Mouse (Mus musculus): ENCODE results near the gene Creb3l1. TPM values are rescaled to one million over a fixed set of nuclear protein-coding genes. Genes with fewer than 3 reads are reported as not detected.
A peak's percentile ranks its signal among the peaks of the same experiment; 100 is the strongest.

The Creb3l1 gene
- polyA plus RNA-seq, 1 experiment from 2014 or later = 0.63 TPM

GRCm38 (mm10) chr2:92058469-92058868, 34.2 kb upstream of the Creb3l1 start:
- Histone ChIP-seq H3K27me3 (ENCODE audit: insufficient read depth, low read length) (peaks cover 40% of the 10 kb centered on the region), H3K4me3 (ENCODE audit: low read depth, low read length) (peak overlapping the region; percentile 56), H3K27ac (ENCODE audit: low read depth) (no peak overlapping the region), H3K4me2 (ENCODE audit: low read depth, low read length) (peak overlapping the region; percentile 88), H3K36me3 (replicated peaks; ENCODE audit: insufficient read depth, low read length) (no peaks in the 10 kb centered on the region), H3K9me3 (ENCODE audit: low read length) (no peaks in the 10 kb centered on the region), H3K4me1 (ENCODE audit: insufficient read depth) (peaks cover 26% of the 10 kb centered on the region), H3K9ac (replicated peaks) (no peak overlapping the region)
- WGBS (ENCODE audit: insufficient replicate concordance) = under 1% methylated on average over 29 of the region's 29 CpGs
- peak; percentile 89 for DNase-seq
- TF ChIP-seq CTCF (IDR thresholded peaks at IDR 0.05; ENCODE audit: low read depth) = peak; percentile 95
- no peak for TF ChIP-seq EP300 (IDR thresholded peaks at IDR 0.05; ENCODE audit: low read depth)
- peak; percentile 55 for ATAC-seq

GRCm38 (mm10) chr2:92056760-92057159, 32.5 kb upstream of the Creb3l1 start:
- Histone ChIP-seq H3K36me3 (replicated peaks; ENCODE audit: insufficient read depth, low read length) (no peaks in the 10 kb centered on the region), H3K9me3 (ENCODE audit: low read length) (no peaks in the 10 kb centered on the region), H3K27ac (ENCODE audit: low read depth) (no peak overlapping the region), H3K9ac (replicated peaks) (no peak overlapping the region), H3K27me3 (ENCODE audit: insufficient read depth, low read length) (peaks cover 40% of the 10 kb centered on the region), H3K4me1 (ENCODE audit: insufficient read depth) (peaks cover 26% of the 10 kb centered on the region), H3K4me2 (ENCODE audit: low read depth, low read length) (no peak overlapping the region), H3K4me3 (ENCODE audit: low read depth, low read length) (no peak overlapping the region)
- DNase-seq (no peak), ATAC-seq (no peak)
- 86% methylated on average over 13 of the region's 13 CpGs for WGBS (ENCODE audit: insufficient replicate concordance)
- TF ChIP-seq CTCF (IDR thresholded peaks at IDR 0.05; ENCODE audit: low read depth) = no peak
- TF ChIP-seq EP300 (IDR thresholded peaks at IDR 0.05; ENCODE audit: low read depth) = no peak

DNA sequence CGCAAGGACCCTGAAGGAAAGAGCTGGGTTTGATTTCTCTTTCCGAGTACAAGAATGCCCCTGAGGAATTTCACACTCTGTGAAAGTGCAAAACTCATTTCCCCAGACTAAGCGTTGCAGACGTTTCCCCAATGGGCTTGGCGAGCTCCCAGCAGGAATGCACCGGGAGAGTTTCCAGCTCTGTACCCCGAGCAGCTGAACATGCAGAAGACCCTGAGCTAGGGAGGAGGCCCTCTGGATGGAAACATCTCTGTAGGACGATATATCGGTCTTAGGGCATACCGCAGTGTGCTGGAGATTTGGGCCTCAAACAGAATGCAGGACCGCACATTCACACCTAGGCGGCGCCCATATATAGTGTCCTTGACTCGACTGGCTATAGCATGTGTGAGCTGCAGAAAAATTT, 31.5 kb upstream of the Creb3l1 start:
- TF ChIP-seq EP300 (IDR thresholded peaks at IDR 0.05; ENCODE audit: low read depth) = no peak
- TF ChIP-seq CTCF (IDR thresholded peaks at IDR 0.05; ENCODE audit: low read depth) = peak; percentile 61
- Histone ChIP-seq H3K36me3 (replicated peaks; ENCODE audit: insufficient read depth, low read length) (no peaks in the 10 kb centered on the region), H3K9me3 (ENCODE audit: low read length) (no peaks in the 10 kb centered on the region), H3K9ac (replicated peaks) (peak overlapping the region; percentile 41), H3K4me1 (ENCODE audit: insufficient read depth) (peaks cover 26% of the 10 kb centered on the region), H3K27me3 (ENCODE audit: insufficient read depth, low read length) (peaks cover 35% of the 10 kb centered on the region), H3K4me3 (ENCODE audit: low read depth, low read length) (peak overlapping the region; percentile 41), H3K27ac (ENCODE audit: low read depth) (peak overlapping the region; percentile 62), H3K4me2 (ENCODE audit: low read depth, low read length) (peak overlapping the region; percentile 79)
- ATAC-seq (peak; percentile 59), DNase-seq (peak; percentile 53)
- WGBS (ENCODE audit: insufficient replicate concordance) = 5% methylated on average over 14 of the region's 14 CpGs

DNA sequence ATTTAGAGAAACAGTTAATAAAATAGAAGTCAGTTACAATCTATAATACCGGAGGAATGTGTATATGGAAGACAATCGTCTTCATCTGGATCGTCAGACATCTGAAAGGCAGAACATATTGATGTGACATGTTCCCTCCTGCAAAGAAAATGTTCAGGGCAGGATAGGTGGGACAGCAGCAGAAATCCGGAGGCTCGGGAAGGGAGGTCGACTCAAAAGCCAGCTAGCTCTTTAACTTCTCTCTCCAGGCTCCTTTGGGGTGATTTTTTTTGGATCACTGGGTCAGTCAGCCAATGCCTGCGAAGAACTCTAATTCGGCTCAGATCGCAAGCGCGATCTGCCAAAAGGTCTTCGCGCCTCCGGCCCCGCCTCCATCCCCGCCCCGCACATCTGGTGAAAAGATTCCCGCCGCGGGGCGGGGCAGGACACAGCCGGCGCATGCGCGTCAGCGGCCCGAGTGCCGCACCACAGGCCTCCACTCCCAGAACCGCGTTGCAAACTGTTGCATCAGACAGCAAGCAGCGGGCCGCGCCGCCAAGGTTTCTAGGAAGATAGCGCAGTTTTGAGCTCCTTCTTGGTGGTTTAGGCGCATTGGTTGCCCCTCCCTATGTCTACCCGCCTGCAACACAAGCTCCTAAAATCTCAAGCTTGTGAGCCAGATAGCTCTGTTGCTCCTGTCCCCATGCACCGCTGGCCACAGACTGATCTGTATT, 31.0 kb upstream of the Creb3l1 start:
- H3K4me3 ChIP-seq (ENCODE audit: low read depth, low read length) = peak overlapping the region; percentile 41
- H3K27me3 ChIP-seq (ENCODE audit: insufficient read depth, low read length) = peaks cover 29% of the 10 kb centered on the region
- H3K4me2 ChIP-seq (ENCODE audit: low read depth, low read length) = peak overlapping the region; percentile 79
- no peaks in the 10 kb centered on the region for H3K36me3 ChIP-seq (replicated peaks; ENCODE audit: insufficient read depth, low read length)
- peaks cover 26% of the 10 kb centered on the region for H3K4me1 ChIP-seq (ENCODE audit: insufficient read depth)
- peak overlapping the region; percentile 41 for H3K9ac ChIP-seq (replicated peaks)
- 4% methylated on average over 38 of the region's 38 CpGs for WGBS (ENCODE audit: insufficient replicate concordance)
- TF ChIP-seq CTCF (IDR thresholded peaks at IDR 0.05; ENCODE audit: low read depth) (no peak), EP300 (IDR thresholded peaks at IDR 0.05; ENCODE audit: low read depth) (no peak)
- DNase-seq (peak; percentile 86), ATAC-seq (peak; percentile 82)
- no peaks in the 10 kb centered on the region for H3K9me3 ChIP-seq (ENCODE audit: low read length)
- H3K27ac ChIP-seq (ENCODE audit: low read depth) = peak overlapping the region; percentile 62

- Histone ChIP-seq H3K9me3 (ENCODE audit: low read length) (no peaks in the 10 kb centered on the region), H3K4me2 (ENCODE audit: low read depth, low read length) (no peak overlapping the region), H3K4me3 (ENCODE audit: low read depth, low read length) (no peak overlapping the region), H3K27me3 (ENCODE audit: insufficient read depth, low read length) (peaks cover 14% of the 10 kb centered on the region), H3K4me1 (ENCODE audit: insufficient read depth) (peaks cover 12% of the 10 kb centered on the region), H3K36me3 (replicated peaks; ENCODE audit: insufficient read depth, low read length) (no peaks in the 10 kb centered on the region), H3K9ac (replicated peaks) (no peak overlapping the region), H3K27ac (ENCODE audit: low read depth) (no peak overlapping the region)
- no peak for ATAC-seq
- WGBS (ENCODE audit: insufficient replicate concordance) = 49% methylated on average over 2 of the region's 2 CpGs
- no peak for DNase-seq
- no peak for TF ChIP-seq CTCF (IDR thresholded peaks at IDR 0.05; ENCODE audit: low read depth)
- no peak for TF ChIP-seq EP300 (IDR thresholded peaks at IDR 0.05; ENCODE audit: low read depth)
These were observed 28.5 kb upstream of the Creb3l1 start for GRCm38 (mm10) chr2:92052754-92053153.

GRCm38 (mm10) chr2:92052188-92052587, 27.9 kb upstream of the Creb3l1 start:
- 71% methylated on average over 8 of the region's 8 CpGs for WGBS (ENCODE audit: insufficient replicate concordance)
- ATAC-seq = no peak
- H3K27me3 ChIP-seq (ENCODE audit: insufficient read depth, low read length) = peaks cover 13% of the 10 kb centered on the region; the same call in 1 of the 2 replicates
- TF ChIP-seq CTCF (IDR thresholded peaks at IDR 0.05; ENCODE audit: low read depth) = no peak
- no peak for TF ChIP-seq EP300 (IDR thresholded peaks at IDR 0.05; ENCODE audit: low read depth)
- H3K9ac ChIP-seq (replicated peaks) = no peak overlapping the region
- no peak for DNase-seq
- no peak overlapping the region for H3K4me3 ChIP-seq (ENCODE audit: low read depth, low read length)
- H3K9me3 ChIP-seq (ENCODE audit: low read length) = no peaks in the 10 kb centered on the region
- H3K4me2 ChIP-seq (ENCODE audit: low read depth, low read length) = no peak overlapping the region
- H3K36me3 ChIP-seq (replicated peaks; ENCODE audit: insufficient read depth, low read length) = no peaks in the 10 kb centered on the region
- H3K4me1 ChIP-seq (ENCODE audit: insufficient read depth) = peaks cover 12% of the 10 kb centered on the region
- no peak overlapping the region for H3K27ac ChIP-seq (ENCODE audit: low read depth)

All from liver, postnatal 0 days (tissue).